Mouse (Mus musculus) cerebellum, adult 2 months (tissue): ENCODE data around the gene Oas1d.

Experiments used
- CTCF ChIP-seq: fragments of 200-500 bp; IDR thresholded peaks from 2 replicates; pipeline ENCODE4 v1.5.1; 2011; ENCODE audit warnings: low read depth, mild to moderate bottlenecking, control low read depth, low read length, moderate library complexity, borderline replicate concordance; ENCODE audit not compliant: insufficient read depth
- POLR2A ChIP-seq: fragments of 200-500 bp; IDR thresholded peaks from 2 replicates; pipeline ENCODE4 v1.6.1; 2011; ENCODE audit warnings: low read length, control low read depth, borderline replicate concordance; ENCODE audit not compliant: insufficient read depth

DNA sequence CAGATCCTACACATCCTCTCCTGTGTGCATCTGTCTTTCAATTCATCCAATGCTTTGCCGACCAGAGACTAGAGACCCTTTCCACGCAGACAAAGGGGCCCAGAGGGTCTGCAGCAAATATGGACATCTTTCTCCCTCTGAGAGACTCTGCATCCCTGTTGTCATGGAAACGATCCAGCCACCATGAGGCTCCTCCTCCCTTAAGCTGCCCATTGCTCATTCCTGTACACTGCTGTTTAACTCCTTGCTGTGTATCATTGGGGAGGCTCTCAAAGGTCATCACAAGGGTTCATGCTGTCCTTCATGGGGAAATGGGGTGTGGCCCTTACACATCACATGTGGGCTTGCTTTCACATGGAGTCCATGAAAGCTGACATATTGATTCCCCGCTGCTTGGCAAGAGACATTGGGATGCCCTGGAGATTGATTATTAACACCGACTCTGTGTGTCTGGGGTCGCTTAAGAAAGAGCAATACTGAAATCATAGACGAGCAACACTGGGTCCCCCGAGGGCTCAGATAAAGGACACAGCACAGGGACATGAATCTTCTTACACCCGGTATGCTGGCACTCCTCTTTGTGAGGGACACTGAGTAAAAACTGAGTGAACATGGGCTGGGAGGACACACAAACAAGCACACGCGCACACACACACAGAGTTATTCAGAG is 19.0 kb upstream of the Oas1d start:
- TF ChIP-seq POLR2A = no peak
- TF ChIP-seq CTCF = no peak
